In genomic region chr1:71195333-71195732, GRCm38 (mm10) we compare ENCODE assay signal across 25 mouse cellular contexts.
DNase-seq lines count a peak whose midpoint lies in the region; ATAC-seq and TF ChIP-seq lines count a peak whose summit lies in the region.
"Had no signal": no experiment of that assay in that cellular context is flagged by ENCODE, and none has a peak within 500 bp of the region (broad histone marks: within the 10 kb centered on the region; RNA-seq: fewer than 3 reads in every experiment).

No protein-coding gene starts in this region.

- H3K4me2 ChIP-seq in kidney, embryonic 14.5 days (replicated peaks; ENCODE audit: low read depth, low read length), result no peak overlapping the region
- no peak overlapping the region for H3K4me2 ChIP-seq in kidney, embryonic 16.5 days (replicated peaks; ENCODE audit: low read depth, low read length)
- no peak overlapping the region for H3K4me2 ChIP-seq in heart, embryonic 12.5 days
- H3K4me2 ChIP-seq: embryonic facial prominence, embryonic 13.5 days; embryonic facial prominence, embryonic 15.5 days; forebrain, embryonic 12.5 days had no signal

- no peak overlapping the region for H3K9ac ChIP-seq in kidney, embryonic 14.5 days (ENCODE audit: low read depth, low read length)
- H3K9ac ChIP-seq in kidney, embryonic 16.5 days (replicated peaks; ENCODE audit: low read length), result no peak overlapping the region
- no peak overlapping the region for H3K9ac ChIP-seq in heart, embryonic 12.5 days
- H3K9ac ChIP-seq: embryonic facial prominence, embryonic 13.5 days; embryonic facial prominence, embryonic 15.5 days; forebrain, embryonic 12.5 days had no signal

- H3K9me3 ChIP-seq in kidney, embryonic 14.5 days (ENCODE audit: control insufficient read depth, low read length), result no peaks in the 10 kb centered on the region
- 0 out of 2 replicates have a peak, but pooled peaks cover 4% of the 10 kb centered on the region for H3K9me3 ChIP-seq in kidney, embryonic 16.5 days (ENCODE audit: low read length)
- 0 out of 2 replicates have a peak, but pooled peaks cover 3% of the 10 kb centered on the region for H3K9me3 ChIP-seq in heart, embryonic 12.5 days (replicated peaks)
- H3K9me3 ChIP-seq: embryonic facial prominence, embryonic 13.5 days; embryonic facial prominence, embryonic 15.5 days; forebrain, embryonic 10.5 days; forebrain, embryonic 12.5 days had no signal

- no peak overlapping the region for H3K27ac ChIP-seq in kidney, adult 2 months (ENCODE audit: insufficient read depth, low read depth, low read length)
- no peak overlapping the region for H3K27ac ChIP-seq in kidney, embryonic 14.5 days (ENCODE audit: low read depth, low read length)
- H3K27ac ChIP-seq in kidney, embryonic 16.5 days (ENCODE audit: low read length), result no peak overlapping the region
- H3K27ac ChIP-seq in heart, embryonic 12.5 days (ENCODE audit: poor library complexity, severe bottlenecking), result no peak overlapping the region
- H3K27ac ChIP-seq: embryonic facial prominence, embryonic 13.5 days; embryonic facial prominence, embryonic 15.5 days; forebrain, embryonic 10.5 days; forebrain, embryonic 12.5 days had no signal

- no peaks in the 10 kb centered on the region for H3K36me3 ChIP-seq in kidney, adult 2 months (ENCODE audit: control insufficient read depth, insufficient read depth, low read length)
- no peaks in the 10 kb centered on the region for H3K36me3 ChIP-seq in kidney, embryonic 14.5 days (ENCODE audit: control insufficient read depth, insufficient read depth, low read length)
- no peaks in the 10 kb centered on the region for H3K36me3 ChIP-seq in kidney, embryonic 16.5 days (ENCODE audit: insufficient read depth, low read length)
- no peaks in the 10 kb centered on the region for H3K36me3 ChIP-seq in heart, embryonic 12.5 days
- H3K36me3 ChIP-seq: embryonic facial prominence, embryonic 13.5 days; embryonic facial prominence, embryonic 15.5 days; forebrain, embryonic 10.5 days; forebrain, embryonic 12.5 days; G1E had no signal

- no peak for TF ChIP-seq POLR2A in kidney, adult 2 months (IDR thresholded peaks at IDR 0.05; ENCODE audit: low read depth, low read length)

- TF ChIP-seq CTCF in kidney, adult 2 months (conservative IDR thresholded peaks at IDR 0.05; ENCODE audit: insufficient read depth, insufficient read length, low read depth, low read length), result no peak

- no peaks in the 10 kb centered on the region for H3K27me3 ChIP-seq in kidney, adult 2 months (replicated peaks; ENCODE audit: control insufficient read depth, insufficient read depth, low read length)
- no peaks in the 10 kb centered on the region for H3K27me3 ChIP-seq in kidney, embryonic 14.5 days (ENCODE audit: control insufficient read depth, insufficient read depth, low read length)
- no peaks in the 10 kb centered on the region for H3K27me3 ChIP-seq in kidney, embryonic 16.5 days (ENCODE audit: insufficient read depth, low read length)
- H3K27me3 ChIP-seq in heart, embryonic 12.5 days (replicated peaks), result no peaks in the 10 kb centered on the region
- H3K27me3 ChIP-seq: CH12.LX; embryonic facial prominence, embryonic 13.5 days; embryonic facial prominence, embryonic 15.5 days; forebrain, embryonic 12.5 days had no signal

- peak; percentile 32; the same call in 1 of the 2 replicates for ATAC-seq in kidney, embryonic 14.5 days (ENCODE audit: low FRiP score, low TSS enrichment)
- ATAC-seq in kidney, embryonic 16.5 days (ENCODE audit: low FRiP score, low TSS enrichment), result peak; percentile 69; the same call in 1 of the 2 replicates
- ATAC-seq in heart, embryonic 12.5 days (ENCODE audit: insufficient number of reproducible peaks, low FRiP score), result no peak
- ATAC-seq: CD4-positive, CD25-positive, alpha-beta regulatory T cell, adult 4 months; forebrain, embryonic 14.5 days had no signal

- 40% methylated on average over 4 of the region's 4 CpGs for WGBS in kidney, adult 2 months
- 59% methylated on average over 4 of the region's 4 CpGs for WGBS in kidney, embryonic 14.5 days
- 56% methylated on average over 4 of the region's 4 CpGs for WGBS in kidney, embryonic 16.5 days
- WGBS in heart, embryonic 12.5 days, result 75% methylated on average over 4 of the region's 4 CpGs

- DNase-seq in kidney, adult 2 months, result peak; percentile 27
- no peak for DNase-seq in kidney, adult 11 months
- DNase-seq in kidney, postnatal 14 days, result no peak
- DNase-seq in kidney, postnatal 25 days, result no peak
- DNase-seq: adrenal gland, postnatal 10 days; adrenal gland, postnatal 25 days; B cell, adult 2 months; cerebellum, adult 11 months; cerebellum, adult 18-20 months; cerebellum, adult 8-10 months; cerebellum, adult 9-11 months; cerebellum, postnatal 36 days; embryo, embryonic 11 days had no signal

- H3K4me3 ChIP-seq in kidney, adult 2 months (ENCODE audit: insufficient read depth, low read depth, low read length), result no peak overlapping the region
- no peak overlapping the region for H3K4me3 ChIP-seq in kidney, embryonic 14.5 days (ENCODE audit: low read length)
- no peak overlapping the region for H3K4me3 ChIP-seq in kidney, embryonic 16.5 days (ENCODE audit: low read length)
- no peak overlapping the region for H3K4me3 ChIP-seq in heart, embryonic 12.5 days
- H3K4me3 ChIP-seq: embryonic facial prominence, embryonic 13.5 days; embryonic facial prominence, embryonic 15.5 days; erythroblast, embryonic 14.5 days; forebrain, embryonic 10.5 days; forebrain, embryonic 12.5 days had no signal

- no peaks in the 10 kb centered on the region for H3K4me1 ChIP-seq in kidney, adult 2 months (ENCODE audit: control insufficient read depth, insufficient read depth, low read length)
- H3K4me1 ChIP-seq in kidney, embryonic 14.5 days (ENCODE audit: control insufficient read depth, insufficient read depth, low read length), result no peaks in the 10 kb centered on the region
- no peaks in the 10 kb centered on the region for H3K4me1 ChIP-seq in kidney, embryonic 16.5 days (ENCODE audit: insufficient read depth, low read length)
- H3K4me1 ChIP-seq in heart, embryonic 12.5 days (replicated peaks), result no peaks in the 10 kb centered on the region
- H3K4me1 ChIP-seq: embryonic facial prominence, embryonic 13.5 days; embryonic facial prominence, embryonic 15.5 days; forebrain, embryonic 10.5 days; forebrain, embryonic 12.5 days had no signal
